Mouse (Mus musculus) heart, embryonic 14.5 days (tissue): ENCODE measurements around the gene Uqcrc2. TPM values are rescaled to one million over a fixed set of nuclear protein-coding genes. Genes with fewer than 3 reads are reported as not detected.

Source experiments
- polyA plus RNA-seq: library from polyadenylated mRNA; unstranded; fragments of >200 nt; fragmentation: Nextera tagmentation; extraction: Ambion mirVana; gene quantifications from 2 replicates; pipeline ENCODE4 v1.2.1, GENCODE M21; 2014

Gene Uqcrc2
- polyA plus RNA-seq, 1 experiment from 2014 or later, result 532 TPM

Other genes with a start within 250 kb of the Uqcrc2 start
- not detected in 2 replicates for gene Abca16, start 225.5 kb upstream of the Uqcrc2 start, polyA plus RNA-seq
- 0.28 and 0.41 TPM in 2 replicates for gene Pdzd9, start 35.2 kb downstream of the Uqcrc2 start, polyA plus RNA-seq
- gene Mosmo, start 42.4 kb downstream of the Uqcrc2 start, polyA plus RNA-seq, result 14.5 and 14.9 TPM in 2 replicates
- gene Vwa3a, start 104.1 kb downstream of the Uqcrc2 start, polyA plus RNA-seq, result 0.86 and 0.89 TPM in 2 replicates
- gene Gm5737, start 177.2 kb downstream of the Uqcrc2 start, polyA plus RNA-seq, result not detected in 2 replicates
- gene Eef2k, start 207.7 kb downstream of the Uqcrc2 start, polyA plus RNA-seq, result 12.1 and 12.4 TPM in 2 replicates